Mouse (Mus musculus): ENCODE measurements around the gene Clec2g.

- TF ChIP-seq CTCF (IDR thresholded peaks at IDR 0.05; ENCODE audit: insufficient read depth, low read length) (no peak), POLR2A (IDR thresholded peaks at IDR 0.05; ENCODE audit: borderline replicate concordance, extremely low read depth, low read depth, low read length) (no peak)
These were observed 34.3 kb downstream of the Clec2g start for GRCm38 (mm10) chr6:128968463-128968862.
